Mouse (Mus musculus) mammary gland, adult 2 months (tissue): Measurements from ENCODE around the gene Gm10377. TPM values are rescaled to one million over a fixed set of nuclear protein-coding genes. Genes with fewer than 3 reads are reported as not detected.

Experiments
- polyA plus RNA-seq: library from polyadenylated mRNA; depleted of rRNA; stranded (reverse); fragments of >200 nt; gene quantifications from 2 replicates; pipeline ENCODE4 v1.2.3, GENCODE M21; 2012; ENCODE audit warnings: low replicate concordance; rRNA removed

Gm10377 gene
- polyA plus RNA-seq = not detected in 2 replicates

GRCm38 (mm10) chr14:42797887-42798286 is at the start of gene Gm10377:
Gm10377 (minus strand) TSS chr14:42797987.

GRCm38 (mm10) chr14:42768721-42769120 is 29.1 kb downstream of the Gm10377 start, which contains the start of gene Gm3015:
Gm3015 (minus strand) TSS chr14:42768821.

Other genes with a start within 250 kb of the Gm10377 start
- gene Gm17124, start 198.1 kb downstream of the Gm10377 start, polyA plus RNA-seq = not detected in 2 replicates
- gene Gm3633, start 156.1 kb downstream of the Gm10377 start, polyA plus RNA-seq = not detected in 2 replicates
- not detected in 2 replicates for gene Gm10378, start 142.0 kb downstream of the Gm10377 start, polyA plus RNA-seq
- not detected in 2 replicates for gene Gm3015, start 29.2 kb downstream of the Gm10377 start, polyA plus RNA-seq
- gene Gm21977, start 55.5 kb upstream of the Gm10377 start, polyA plus RNA-seq = not detected in 2 replicates
- gene Gm8082, start 195.6 kb upstream of the Gm10377 start, polyA plus RNA-seq = not detected in 2 replicates
- gene Gm10376, start 217.6 kb upstream of the Gm10377 start, polyA plus RNA-seq = not detected in 2 replicates